Mouse (Mus musculus): Measurements from ENCODE around the gene Ccdc12.

DNA sequence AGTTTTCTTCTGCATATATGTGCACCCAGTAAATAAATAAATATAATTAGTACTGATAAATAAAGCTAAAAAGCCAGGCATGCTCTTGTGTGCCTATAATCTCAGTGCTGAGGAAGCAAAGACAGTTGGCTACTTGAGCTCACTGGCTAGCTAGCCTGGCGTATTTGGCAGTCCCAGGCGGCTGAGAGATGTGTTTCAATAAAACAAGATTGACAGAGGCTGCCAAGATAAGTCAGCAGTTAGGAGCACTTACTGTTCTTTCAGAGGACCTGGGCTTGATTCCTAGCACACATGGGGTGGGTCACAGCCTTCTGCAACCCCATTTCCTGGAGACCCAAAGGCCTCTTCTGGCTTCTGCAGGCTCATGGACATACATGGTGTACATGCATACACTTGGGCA, 31.5 kb downstream of the Ccdc12 start:
- TF ChIP-seq CTCF (conservative IDR thresholded peaks at IDR 0.05; ENCODE audit: low read length) (no peak), NANOG (IDR thresholded peaks at IDR 0.05; ENCODE audit: borderline replicate concordance, low read length) (no peak), POU5F1 (IDR thresholded peaks at IDR 0.05; ENCODE audit: borderline replicate concordance, low read length) (no peak)
